Mouse (Mus musculus) CH12.LX (cell line): Measurements from ENCODE around the gene Tcl1b4. TPM values are rescaled to one million over a fixed set of nuclear protein-coding genes. Genes with fewer than 3 reads are reported as not detected.
"Not testable (repeated sequence)": the region's sequence is repeated elsewhere in the genome, so short reads cannot be mapped to it uniquely, and the experiment has no call there.

Source experiments
- DNase-seq: peaks from one replicate; pipeline ENCODE4 v3.0.0-alpha.2; 2013; ENCODE audit errors: extremely low read depth
- H3K27ac ChIP-seq: 2 replicates; pipeline ENCODE4 v1.5.1; 2012; ENCODE audit warnings: low read depth, mild to moderate bottlenecking, control low read depth, moderate library complexity; ENCODE audit not compliant: insufficient read depth
- H3K27me3 ChIP-seq: replicated peaks from 2 replicates; pipeline ENCODE3; 2012; ENCODE audit warnings: inconsistent platforms
- H3K36me3 ChIP-seq, 2 experiments: replicated peaks in 1 of 2; 2 replicates each; pipeline versions ENCODE3 to v1.6.1; 2012; ENCODE audit warnings: inconsistent platforms in 1 of 2, low read length in 1 of 2, mild to moderate bottlenecking in 1 of 2, mixed read lengths in 1 of 2, moderate library complexity in 1 of 2; ENCODE audit not compliant: control insufficient read depth in 1 of 2, insufficient read depth in 1 of 2
- H3K4me1 ChIP-seq, 2 experiments: 2 replicates each; pipeline ENCODE4 v1.6.1; 2012; ENCODE audit warnings: inconsistent platforms in 1 of 2, moderate library complexity in 1 of 2; ENCODE audit not compliant: insufficient read depth in 2 of 2, control insufficient read depth in 1 of 2
- H3K4me2 ChIP-seq: 2 replicates; pipeline ENCODE4 v1.6.1; 2012; ENCODE audit warnings: low read depth, mild to moderate bottlenecking, control low read depth; ENCODE audit not compliant: poor library complexity, insufficient read depth, severe bottlenecking
- H3K4me3 ChIP-seq, 3 experiments: fragments of 150-350 bp in 1 of 3; sonication (generic) in 1 of 3; replicated peaks in 1 of 3; 2 replicates each; pipeline versions ENCODE3 to v1.5.1; 2011 to 2012; ENCODE audit warnings: low read depth in 2 of 3, low read length in 2 of 3, mild to moderate bottlenecking in 2 of 3, moderate library complexity in 2 of 3, control low read depth in 1 of 3, improper control_type of control experiment in 1 of 3, inconsistent platforms in 1 of 3, mixed read lengths in 1 of 3; ENCODE audit not compliant: poor library complexity in 1 of 3
- H3K79me2 ChIP-seq: replicated peaks from 2 replicates; pipeline ENCODE4 v1.6.1; 2012; ENCODE audit warnings: mild to moderate bottlenecking, moderate library complexity; ENCODE audit not compliant: control insufficient read depth, poor library complexity, insufficient read depth, severe bottlenecking; ENCODE audit errors: extremely low read depth
- H3K9ac ChIP-seq: 2 replicates; pipeline ENCODE4 v1.6.1; 2012; ENCODE audit warnings: low read depth, mild to moderate bottlenecking, control low read depth, moderate library complexity; ENCODE audit not compliant: insufficient read depth
- H3K9me3 ChIP-seq: replicated peaks from 2 replicates; pipeline ENCODE3; 2012; ENCODE audit warnings: low read length, inconsistent platforms, mixed read lengths
- HCFC1 ChIP-seq: IDR thresholded peaks from 2 replicates; pipeline ENCODE4 v1.6.1; 2012; ENCODE audit warnings: low read depth, mild to moderate bottlenecking, inconsistent platforms, low read length, improper control_type of control experiment
- IRF4 ChIP-seq: IDR thresholded peaks from 2 replicates; pipeline ENCODE4 v1.6.1; 2014; ENCODE audit warnings: low read depth, mild to moderate bottlenecking, inconsistent platforms, low read length, improper control_type of control experiment
- POLR2A ChIP-seq: IDR thresholded peaks from 2 replicates; pipeline ENCODE4 v1.6.1; 2011; ENCODE audit warnings: low read depth, mild to moderate bottlenecking, improper control_type of control experiment, low read length
- RAD21 ChIP-seq: IDR thresholded peaks from 2 replicates; pipeline ENCODE4 v1.6.1; 2011; ENCODE audit warnings: low read depth, mild to moderate bottlenecking, low read length, improper control_type of control experiment, moderate library complexity
- RCOR1 ChIP-seq: conservative IDR thresholded peaks from 2 replicates; pipeline ENCODE4 v1.6.1; 2012; ENCODE audit warnings: low read depth, mild to moderate bottlenecking, inconsistent platforms, low read length, improper control_type of control experiment
- SMC3 ChIP-seq: IDR thresholded peaks from 2 replicates; pipeline ENCODE4 v1.6.1; 2011; ENCODE audit warnings: low read depth, low read length, improper control_type of control experiment
- USF1 ChIP-seq: IDR thresholded peaks from 2 replicates; pipeline ENCODE4 v1.6.1; 2014; ENCODE audit warnings: low read depth, mild to moderate bottlenecking, inconsistent platforms, low read length, improper control_type of control experiment
- dilution Hi-C: fragments of 300-500 bp; cut with MboI; formaldehyde crosslinking; loops from 2 replicates; pipeline ENCODE4 v1.14.3; 2020; ENCODE audit warnings: low sequenced_read_pairs; ENCODE audit not compliant: extremely low pct_unique_long_range_greater_than_20kb, extremely low pct_ligation_motif_present
- in situ Hi-C: fragments of 300-500 bp; cut with MboI; formaldehyde crosslinking; loops from 3 replicates; pipeline ENCODE4 v1.14.3; 2019; ENCODE audit warnings: low sequenced_read_pairs, low pct_ligation_motif_present, low pct_unique_long_range_greater_than_20kb, mixed read lengths
- polyA plus RNA-seq: library from polyadenylated mRNA; unstranded; fragments of >175 nt; gene quantifications from 2 replicates; pipeline ENCODE4 v1.2.1, GENCODE M21; 2012; ENCODE audit warnings: low read depth; ENCODE audit not compliant: insufficient read length
- total RNA-seq, 2 experiments: library from RNA; depleted of rRNA; stranded (reverse); fragments of 300-350 nt in 1 of 2; fragments of >200 nt in 1 of 2; gene quantifications; 2 replicates each; pipeline ENCODE4 v1.2.3; 2012 to 2014

Tcl1b4 gene
- total RNA-seq (2012; rRNA removed) (not detected in 2 replicates), total RNA-seq (2014; rRNA removed) (not detected in 2 replicates), polyA plus RNA-seq (not detected in 2 replicates)

DNA sequence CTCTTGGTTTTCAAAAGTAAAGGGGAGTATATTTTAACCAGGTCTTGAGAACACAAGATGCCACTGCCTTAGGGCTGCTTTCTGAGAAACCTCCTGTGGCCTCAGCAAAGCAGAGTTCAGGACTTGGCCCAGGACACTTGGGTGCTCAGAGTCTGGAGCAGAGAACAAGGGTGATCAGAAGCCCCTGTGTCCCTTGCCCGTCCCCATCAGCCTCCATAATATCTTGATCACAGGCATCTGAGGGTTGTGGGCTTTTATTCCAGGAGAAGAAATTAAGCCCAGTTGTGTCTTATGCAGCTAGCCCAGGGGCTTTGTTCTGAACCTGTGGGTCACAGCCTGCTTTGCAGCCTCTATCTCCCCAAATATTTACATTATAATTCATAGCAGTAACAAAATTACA, at the start of gene Tcl1b4:
Gene Tcl1b4 (plus strand): TSS at position 301 of the 400 bp plus-strand sequence.
- peaks cover 24% of the 10 kb centered on the region for H3K27me3 ChIP-seq
- H3K4me2 ChIP-seq, H3K4me1 ChIP-seq, H3K4me3 ChIP-seq, DNase-seq, H3K9me3 ChIP-seq, dilution Hi-C loops, H3K36me3 ChIP-seq, in situ Hi-C loops, H3K9ac ChIP-seq, H3K79me2 ChIP-seq, H3K27ac ChIP-seq: not testable (repeated sequence)

DNA sequence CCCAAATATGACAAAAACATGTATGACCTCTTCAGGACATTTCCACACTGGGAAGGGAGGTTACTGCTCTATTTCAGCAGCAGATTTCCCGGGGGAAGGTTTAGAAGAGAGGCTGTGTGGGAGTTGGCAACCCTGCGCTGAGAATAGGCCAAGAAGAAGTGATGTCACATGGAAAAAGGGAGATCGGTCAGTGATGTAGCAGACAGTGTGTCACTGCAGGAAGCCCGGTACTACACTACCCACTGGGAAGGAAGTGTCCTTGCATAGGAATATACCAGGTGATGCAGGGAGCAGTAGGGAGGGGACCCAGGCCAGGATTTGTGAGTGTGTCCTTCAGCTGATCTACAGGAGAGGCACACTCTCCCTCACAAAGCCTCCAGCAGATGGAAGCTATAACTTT, 46.5 kb upstream of the Tcl1b4 start:
- H3K27me3 ChIP-seq = peaks cover 23% of the 10 kb centered on the region
- H3K36me3 ChIP-seq, H3K9me3 ChIP-seq, in situ Hi-C loops, H3K4me1 ChIP-seq, H3K4me3 ChIP-seq, H3K79me2 ChIP-seq, H3K9ac ChIP-seq, H3K4me2 ChIP-seq, DNase-seq, H3K27ac ChIP-seq, dilution Hi-C loops: not testable (repeated sequence)

DNA sequence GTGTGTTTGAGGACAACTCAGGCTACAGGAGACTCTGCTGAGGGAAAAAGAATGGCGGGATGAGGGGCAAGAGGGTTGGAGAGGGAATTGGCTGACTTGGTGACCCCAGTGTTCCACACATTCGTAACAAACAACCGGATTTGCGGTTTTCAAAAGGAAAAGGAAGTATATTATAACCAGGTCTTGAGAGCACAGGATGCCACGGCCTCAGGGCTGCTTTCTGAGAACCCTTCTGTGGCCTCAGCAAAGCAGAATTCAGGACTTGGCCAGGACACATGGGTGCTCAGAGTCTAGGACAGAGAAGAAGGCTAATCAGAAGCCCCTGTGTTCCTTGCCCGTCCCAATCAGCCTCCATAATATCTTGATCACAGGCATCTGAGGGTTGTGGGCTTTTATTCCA, 42.9 kb upstream of the Tcl1b4 start:
- Histone ChIP-seq H3K4me3 (no peak overlapping the region), H3K27ac (no peak overlapping the region), H3K4me2 (no peak overlapping the region), H3K9me3 (no peaks in the 10 kb centered on the region), H3K9ac (no peak overlapping the region), H3K27me3 (peaks cover 25% of the 10 kb centered on the region), H3K79me2 (no peaks in the 10 kb centered on the region), H3K4me1 (no peaks in the 10 kb centered on the region), H3K36me3 (no peaks in the 10 kb centered on the region)
- dilution Hi-C loops (no loop called here), in situ Hi-C loops (no loop called here)
- TF ChIP-seq RCOR1 = no peak
- TF ChIP-seq RAD21 = no peak
- no peak for TF ChIP-seq IRF4
- DNase-seq = no peak

GRCm38 (mm10) chr12:105159390-105159789, 42.4 kb upstream of the Tcl1b4 start, which contains the start of gene Tcl1b1:
Gene Tcl1b1 (plus strand): TSS chr12:105159690.
- Histone ChIP-seq H3K9me3 (no peaks in the 10 kb centered on the region), H3K4me3 (no peak within 1 kb of the TSS), H3K79me2 (no peaks in the 10 kb centered on the region), H3K9ac (no peak within 1 kb of the TSS), H3K27ac (no peak within 1 kb of the TSS)
- DNase-seq = no peak
- no peak for TF ChIP-seq USF1
- TF ChIP-seq SMC3 = no peak
- no peak for TF ChIP-seq RAD21
- TF ChIP-seq IRF4 = no peak
- no peak for TF ChIP-seq POLR2A
- TF ChIP-seq HCFC1 = no peak
- TF ChIP-seq, all 38 proteins: peak for 0
- in situ Hi-C loops = no loop called here
- Histone ChIP-seq H3K4me1 (no peaks in the 10 kb centered on the region), H3K36me3 (no peaks in the 10 kb centered on the region), H3K4me2 (no peak within 1 kb of the TSS), H3K27me3 (peaks cover 26% of the 10 kb centered on the region)
- dilution Hi-C loops = no loop called here
